Mouse (Mus musculus) layer of hippocampus, adult 6 months (tissue): Measurements from ENCODE around the gene Slc17a1. TPM values are rescaled to one million over a fixed set of nuclear protein-coding genes. Genes with fewer than 3 reads are reported as not detected.

Experiments used
- long read RNA-seq, 2 experiments: library from polyadenylated mRNA; unstranded; transcript quantifications; one replicate each; pipeline ENCODE4 v2.0.0; 2019 to 2020
- microRNA-seq: library from miRNA; unstranded; fragments of <30 nt; microRNA quantifications from one replicate; pipeline ENCODE4 v1.2.0, GENCODE M21; 2020
- polyA plus RNA-seq: library from polyadenylated mRNA; unstranded; fragments of <200 nt; fragmentation: Nextera tagmentation; gene quantifications from 2 replicates; pipeline ENCODE4 v1.2.3, GENCODE M21; 2021

Gene Slc17a1
- not detected in 2 replicates for polyA plus RNA-seq
- long read RNA-seq, experiment 1: 0 reads
- long read RNA-seq, experiment 2: 0 reads

DNA sequence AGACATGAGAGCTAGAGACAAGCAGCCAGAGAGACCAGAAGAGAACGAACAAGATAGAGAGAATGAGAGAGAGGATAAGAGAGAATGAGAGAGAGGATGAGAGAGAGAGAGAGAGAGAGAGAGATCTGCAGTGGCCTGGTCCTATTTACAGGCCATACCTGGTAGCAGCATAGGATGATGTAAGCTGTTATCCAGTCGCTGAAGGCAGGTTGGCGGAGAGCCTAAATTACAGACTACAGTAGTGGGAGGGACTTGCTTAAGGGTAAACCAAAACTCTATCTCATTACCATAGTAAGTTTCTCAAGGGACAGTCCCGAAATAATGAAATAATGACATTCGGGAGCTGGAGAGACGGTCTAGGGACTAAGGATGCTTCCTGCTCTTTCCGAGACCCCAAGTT, at the start of gene Slc17a1:
TSS of gene Slc17a1 (plus strand) at position 346 of the 400 bp plus-strand sequence.

DNA sequence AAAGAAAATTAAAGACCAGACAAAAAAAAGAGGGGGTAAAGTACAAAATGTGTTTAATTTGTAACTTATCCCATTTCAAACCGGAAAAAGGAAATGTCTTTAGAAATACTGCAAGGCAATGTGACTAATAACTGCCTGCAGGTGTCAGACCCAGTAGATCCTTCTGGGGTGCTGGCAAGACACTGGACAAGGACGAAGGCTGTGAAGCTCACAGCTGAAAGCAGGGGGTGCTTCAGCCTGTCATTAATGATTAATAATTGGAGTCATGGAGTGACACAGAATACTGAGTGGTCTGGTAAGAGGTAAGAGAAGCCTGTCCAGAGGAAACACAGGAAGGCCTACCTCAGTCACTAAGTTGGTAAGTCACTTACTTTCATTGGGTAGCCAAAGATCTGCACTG, 28.2 kb upstream of the Slc17a1 start, which contains the start of gene Slc17a3:
TSS of gene Slc17a3 (plus strand) at position 127 of the 400 bp plus-strand sequence.

GRCm38 (mm10) chr13:23914376-23915167, 47.0 kb downstream of the Slc17a1 start, which contains the start of gene Slc17a4:
Slc17a4 (minus strand) TSS chr13:23915009.

GRCm38 (mm10) chr13:23933421-23934210, 66.1 kb downstream of the Slc17a1 start, which contains the start of gene Hist1h2ba:
Hist1h2ba (minus strand) TSS chr13:23934156.

GRCm38 (mm10) chr13:23934211-23934520, 66.6 kb downstream of the Slc17a1 start, which contains the start of gene Hist1h2aa:
Hist1h2aa (plus strand) TSS chr13:23934462.

Small RNAs within 50 kb of the gene (microRNA-seq; reads per million reads assigned to microRNA genes)
- gene Gm44344: not detected

Other genes with a start within 250 kb of the Slc17a1 start
- 4.3 and 6.3 TPM in 2 replicates for gene Hist1h2be, start 246.6 kb upstream of the Slc17a1 start, polyA plus RNA-seq
- gene Hist1h1e, start 245.2 kb upstream of the Slc17a1 start, polyA plus RNA-seq: 9.9 and 12.4 TPM in 2 replicates
- gene Hist1h2ac, start 183.8 kb upstream of the Slc17a1 start, polyA plus RNA-seq: 2.2 and 4.2 TPM in 2 replicates
- gene Hist1h2bc, start 183.6 kb upstream of the Slc17a1 start, polyA plus RNA-seq: 125 and 195 TPM in 2 replicates
- not detected in 2 replicates for gene Hist1h1t, start 171.9 kb upstream of the Slc17a1 start, polyA plus RNA-seq
- 3.0 and 6.5 TPM in 2 replicates for gene Hist1h4c, start 169.3 kb upstream of the Slc17a1 start, polyA plus RNA-seq
- 6.8 and 7.3 TPM in 2 replicates for gene Hfe, start 156.9 kb upstream of the Slc17a1 start, polyA plus RNA-seq
- gene Hist1h1c, start 128.9 kb upstream of the Slc17a1 start, polyA plus RNA-seq: 8.2 and 11.8 TPM in 2 replicates
- gene Hist1h3c, start 122.1 kb upstream of the Slc17a1 start, polyA plus RNA-seq: 0.43 and 0.45 TPM in 2 replicates
- 0.92 TPM in 1 of 2 replicates, not detected in the other for gene Hist1h2bb, start 121.0 kb upstream of the Slc17a1 start, polyA plus RNA-seq
- gene Hist1h2ab, start 116.6 kb upstream of the Slc17a1 start, polyA plus RNA-seq: 3.4 and 5.1 TPM in 2 replicates
- gene Hist1h3b, start 115.5 kb upstream of the Slc17a1 start, polyA plus RNA-seq: 0.31 TPM in 1 of 2 replicates, not detected in the other
- not detected in 2 replicates for gene Hist1h4b, start 110.7 kb upstream of the Slc17a1 start, polyA plus RNA-seq
- 0.34 TPM in 1 of 2 replicates, not detected in the other for gene Hist1h4a, start 106.5 kb upstream of the Slc17a1 start, polyA plus RNA-seq
- gene Hist1h3a, start 105.4 kb upstream of the Slc17a1 start, polyA plus RNA-seq: not detected in 2 replicates
- 0.20 TPM in 1 of 2 replicates, not detected in the other for gene Hist1h1a, start 104.1 kb upstream of the Slc17a1 start, polyA plus RNA-seq
- not detected in 2 replicates for gene Trim38, start 97.8 kb upstream of the Slc17a1 start, polyA plus RNA-seq
- not detected in 2 replicates for gene Slc17a2, start 60.8 kb upstream of the Slc17a1 start, polyA plus RNA-seq
- not detected in 2 replicates for gene Slc17a3, start 28.3 kb upstream of the Slc17a1 start, polyA plus RNA-seq
- not detected in 2 replicates for gene Slc17a4, start 47.3 kb downstream of the Slc17a1 start, polyA plus RNA-seq
- not detected in 2 replicates for gene Hist1h2ba, start 66.4 kb downstream of the Slc17a1 start, polyA plus RNA-seq
- not detected in 2 replicates for gene Hist1h2aa, start 66.7 kb downstream of the Slc17a1 start, polyA plus RNA-seq
- gene Scgn, start 123.5 kb downstream of the Slc17a1 start, polyA plus RNA-seq: 1.8 and 2.5 TPM in 2 replicates